Mouse (Mus musculus) cerebellum, adult 2 months (tissue): ENCODE measurements at regions not wholly inside any gene's neighbourhood (a gene's known extent, or its start where the extent isn't known, plus 50 kb on each side); places are given as distances from the start of the nearest gene placed in this dataset.

Experiments used
- CTCF ChIP-seq: fragments of 200-500 bp; IDR thresholded peaks from 2 replicates; pipeline ENCODE4 v1.5.1; 2011; ENCODE audit warnings: low read depth, mild to moderate bottlenecking, control low read depth, low read length, moderate library complexity, borderline replicate concordance; ENCODE audit not compliant: insufficient read depth
- POLR2A ChIP-seq: fragments of 200-500 bp; IDR thresholded peaks from 2 replicates; pipeline ENCODE4 v1.6.1; 2011; ENCODE audit warnings: low read length, control low read depth, borderline replicate concordance; ENCODE audit not compliant: insufficient read depth

- TF ChIP-seq CTCF (no peak), POLR2A (no peak)
Observed at GRCm38 (mm10) chr14:66494518-66494923, 485.5 kb upstream of the Gulo start.
